Mouse (Mus musculus): ENCODE results near the gene Usp42. TPM values are rescaled to one million over a fixed set of nuclear protein-coding genes. Genes with fewer than 3 reads are reported as not detected.

Gene Usp42
- polyA plus RNA-seq, 1 experiment from 2014 or later: 29.1 TPM

GRCm38 (mm10) chr5:143698454-143698853, 33.6 kb downstream of the Usp42 start:
- H3K4me2 ChIP-seq (replicated peaks): no peak overlapping the region
- no peaks in the 10 kb centered on the region for H3K27me3 ChIP-seq (ENCODE audit: control insufficient read depth, insufficient read depth, low read length)
- 92% methylated on average over 4 of the region's 4 CpGs for WGBS
- DNase-seq (ENCODE audit: low spot score) (no peak), ATAC-seq (ENCODE audit: low FRiP score) (no peak)
- no peak overlapping the region for H3K4me3 ChIP-seq (replicated peaks; ENCODE audit: low read length)
- peaks cover 51% of the 10 kb centered on the region for H3K36me3 ChIP-seq (replicated peaks; ENCODE audit: control insufficient read depth, insufficient read depth)
- no peaks in the 10 kb centered on the region for H3K9me3 ChIP-seq (ENCODE audit: control insufficient read depth, low read length)
- no peaks in the 10 kb centered on the region for H3K4me1 ChIP-seq (replicated peaks; ENCODE audit: control insufficient read depth, insufficient read depth, low read length)
- H3K27ac ChIP-seq: no peak overlapping the region
- no peak overlapping the region for H3K9ac ChIP-seq

- no peak for DNase-seq (ENCODE audit: low spot score)
- Histone ChIP-seq H3K9me3 (ENCODE audit: control insufficient read depth, low read length) (no peaks in the 10 kb centered on the region), H3K27ac (no peak overlapping the region), H3K4me3 (replicated peaks; ENCODE audit: low read length) (no peak overlapping the region), H3K36me3 (replicated peaks; ENCODE audit: control insufficient read depth, insufficient read depth) (peaks cover 42% of the 10 kb centered on the region), H3K27me3 (ENCODE audit: control insufficient read depth, insufficient read depth, low read length) (no peaks in the 10 kb centered on the region), H3K9ac (no peak overlapping the region), H3K4me2 (replicated peaks) (no peak overlapping the region), H3K4me1 (replicated peaks; ENCODE audit: control insufficient read depth, insufficient read depth, low read length) (no peaks in the 10 kb centered on the region)
- WGBS: 63% methylated on average over 3 of the region's 3 CpGs
- no peak for ATAC-seq (ENCODE audit: low FRiP score)
Measured at GRCm38 (mm10) chr5:143696323-143696722, 35.8 kb downstream of the Usp42 start.

GRCm38 (mm10) chr5:143690926-143691325, 41.2 kb downstream of the Usp42 start:
- no peaks in the 10 kb centered on the region for H3K27me3 ChIP-seq (ENCODE audit: control insufficient read depth, insufficient read depth, low read length)
- no peaks in the 10 kb centered on the region for H3K9me3 ChIP-seq (ENCODE audit: control insufficient read depth, low read length)
- ATAC-seq (ENCODE audit: low FRiP score) (no peak), DNase-seq (ENCODE audit: low spot score) (no peak)
- H3K36me3 ChIP-seq (replicated peaks; ENCODE audit: control insufficient read depth, insufficient read depth): peaks cover 39% of the 10 kb centered on the region
- WGBS: 91% methylated on average over 5 of the region's 5 CpGs
- H3K4me2 ChIP-seq (replicated peaks): no peak overlapping the region
- no peaks in the 10 kb centered on the region for H3K4me1 ChIP-seq (replicated peaks; ENCODE audit: control insufficient read depth, insufficient read depth, low read length)
- H3K27ac ChIP-seq: no peak overlapping the region
- H3K4me3 ChIP-seq (replicated peaks; ENCODE audit: low read length): no peak overlapping the region
- H3K9ac ChIP-seq: no peak overlapping the region

GRCm38 (mm10) chr5:143690392-143690791, 41.7 kb downstream of the Usp42 start:
- no peak overlapping the region for H3K9ac ChIP-seq
- H3K27ac ChIP-seq: no peak overlapping the region
- DNase-seq (ENCODE audit: low spot score): no peak
- H3K4me2 ChIP-seq (replicated peaks): no peak overlapping the region
- H3K36me3 ChIP-seq (replicated peaks; ENCODE audit: control insufficient read depth, insufficient read depth): peaks cover 34% of the 10 kb centered on the region
- H3K4me1 ChIP-seq (replicated peaks; ENCODE audit: control insufficient read depth, insufficient read depth, low read length): no peaks in the 10 kb centered on the region
- 92% methylated on average over 9 of the region's 9 CpGs for WGBS
- H3K9me3 ChIP-seq (ENCODE audit: control insufficient read depth, low read length): no peaks in the 10 kb centered on the region
- no peak overlapping the region for H3K4me3 ChIP-seq (replicated peaks; ENCODE audit: low read length)
- no peak for ATAC-seq (ENCODE audit: low FRiP score)
- H3K27me3 ChIP-seq (ENCODE audit: control insufficient read depth, insufficient read depth, low read length): no peaks in the 10 kb centered on the region

- 98% methylated on average over 3 of the region's 3 CpGs for WGBS
- Histone ChIP-seq H3K27ac (no peak overlapping the region), H3K9ac (no peak overlapping the region), H3K4me2 (replicated peaks) (no peak overlapping the region), H3K4me3 (replicated peaks; ENCODE audit: low read length) (no peak overlapping the region), H3K4me1 (replicated peaks; ENCODE audit: control insufficient read depth, insufficient read depth, low read length) (no peaks in the 10 kb centered on the region), H3K9me3 (ENCODE audit: control insufficient read depth, low read length) (no peaks in the 10 kb centered on the region), H3K36me3 (replicated peaks; ENCODE audit: control insufficient read depth, insufficient read depth) (peaks cover 22% of the 10 kb centered on the region), H3K27me3 (ENCODE audit: control insufficient read depth, insufficient read depth, low read length) (no peaks in the 10 kb centered on the region)
- ATAC-seq (ENCODE audit: low FRiP score) (no peak), DNase-seq (ENCODE audit: low spot score) (no peak)
Measured at GRCm38 (mm10) chr5:143687589-143687988, 44.5 kb downstream of the Usp42 start.

GRCm38 (mm10) chr5:143686456-143686855, 45.6 kb downstream of the Usp42 start:
- DNase-seq (ENCODE audit: low spot score) (no peak), ATAC-seq (ENCODE audit: low FRiP score) (no peak)
- Histone ChIP-seq H3K27ac (no peak overlapping the region), H3K36me3 (replicated peaks; ENCODE audit: control insufficient read depth, insufficient read depth) (peaks cover 19% of the 10 kb centered on the region), H3K4me2 (replicated peaks) (no peak overlapping the region), H3K9ac (no peak overlapping the region), H3K4me1 (replicated peaks; ENCODE audit: control insufficient read depth, insufficient read depth, low read length) (no peaks in the 10 kb centered on the region), H3K27me3 (ENCODE audit: control insufficient read depth, insufficient read depth, low read length) (no peaks in the 10 kb centered on the region), H3K9me3 (ENCODE audit: control insufficient read depth, low read length) (no peaks in the 10 kb centered on the region), H3K4me3 (replicated peaks; ENCODE audit: low read length) (no peak overlapping the region)
- 93% methylated on average over 3 of the region's 3 CpGs for WGBS

DNA sequence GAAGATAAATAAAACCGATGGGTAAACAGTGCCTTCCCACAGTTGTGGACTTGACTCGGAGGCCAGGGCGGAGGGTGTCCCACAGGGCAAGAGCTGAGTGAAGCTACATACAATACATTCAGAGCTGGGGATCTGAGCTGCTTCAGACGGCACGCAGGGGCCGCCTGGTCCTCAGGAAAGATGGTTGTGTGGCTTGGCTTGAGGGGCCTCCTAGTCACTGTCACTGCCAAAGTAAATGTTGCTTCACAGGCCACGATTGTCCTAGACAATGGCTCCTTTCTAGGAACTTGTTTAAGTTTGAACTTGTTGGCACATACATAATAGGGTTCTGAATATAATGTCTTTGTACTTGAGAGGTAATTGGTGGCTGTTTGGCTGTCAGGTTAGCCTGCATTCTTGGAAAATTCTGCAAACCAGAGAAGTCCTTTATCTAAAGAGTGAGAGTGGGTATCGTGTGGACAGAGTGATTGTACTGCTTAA, 47.1 kb downstream of the Usp42 start:
- Histone ChIP-seq H3K4me2 (replicated peaks) (no peak overlapping the region), H3K36me3 (replicated peaks; ENCODE audit: control insufficient read depth, insufficient read depth) (peaks cover 19% of the 10 kb centered on the region), H3K9ac (no peak overlapping the region), H3K4me1 (replicated peaks; ENCODE audit: control insufficient read depth, insufficient read depth, low read length) (no peaks in the 10 kb centered on the region), H3K4me3 (replicated peaks; ENCODE audit: low read length) (no peak overlapping the region), H3K27me3 (ENCODE audit: control insufficient read depth, insufficient read depth, low read length) (no peaks in the 10 kb centered on the region), H3K27ac (no peak overlapping the region), H3K9me3 (ENCODE audit: control insufficient read depth, low read length) (no peaks in the 10 kb centered on the region)
- DNase-seq (ENCODE audit: low spot score): no peak
- 80% methylated on average over 8 of the region's 8 CpGs for WGBS
- no peak for ATAC-seq (ENCODE audit: low FRiP score)

- H3K4me3 ChIP-seq (replicated peaks; ENCODE audit: low read length): no peak overlapping the region
- H3K27ac ChIP-seq: no peak overlapping the region
- H3K9me3 ChIP-seq (ENCODE audit: control insufficient read depth, low read length): no peaks in the 10 kb centered on the region
- H3K9ac ChIP-seq: no peak overlapping the region
- DNase-seq (ENCODE audit: low spot score) (no peak), ATAC-seq (ENCODE audit: low FRiP score) (no peak)
- H3K27me3 ChIP-seq (ENCODE audit: control insufficient read depth, insufficient read depth, low read length): no peaks in the 10 kb centered on the region
- no peaks in the 10 kb centered on the region for H3K4me1 ChIP-seq (replicated peaks; ENCODE audit: control insufficient read depth, insufficient read depth, low read length)
- no peak overlapping the region for H3K4me2 ChIP-seq (replicated peaks)
- WGBS: 63% methylated on average over 6 of the region's 6 CpGs
- H3K36me3 ChIP-seq (replicated peaks; ENCODE audit: control insufficient read depth, insufficient read depth): peaks cover 19% of the 10 kb centered on the region
Measured at GRCm38 (mm10) chr5:143683696-143684095, 48.4 kb downstream of the Usp42 start.

GRCm38 (mm10) chr5:143679654-143680053, 52.4 kb downstream of the Usp42 start:
- no peaks in the 10 kb centered on the region for H3K4me1 ChIP-seq (replicated peaks; ENCODE audit: control insufficient read depth, insufficient read depth, low read length)
- H3K27ac ChIP-seq: no peak overlapping the region
- 81% methylated on average over 6 of the region's 6 CpGs for WGBS
- no peaks in the 10 kb centered on the region for H3K27me3 ChIP-seq (ENCODE audit: control insufficient read depth, insufficient read depth, low read length)
- no peaks in the 10 kb centered on the region for H3K9me3 ChIP-seq (ENCODE audit: control insufficient read depth, low read length)
- H3K4me3 ChIP-seq (replicated peaks; ENCODE audit: low read length): no peak overlapping the region
- ATAC-seq (ENCODE audit: low FRiP score): no peak
- no peaks in the 10 kb centered on the region for H3K36me3 ChIP-seq (replicated peaks; ENCODE audit: control insufficient read depth, insufficient read depth)
- no peak for DNase-seq (ENCODE audit: low spot score)
- H3K4me2 ChIP-seq (replicated peaks): no peak overlapping the region
- no peak overlapping the region for H3K9ac ChIP-seq

GRCm38 (mm10) chr5:143678634-143679271, 53.3 kb downstream of the Usp42 start:
- Histone ChIP-seq H3K4me2 (replicated peaks) (no peak overlapping the region), H3K27me3 (ENCODE audit: control insufficient read depth, insufficient read depth, low read length) (no peaks in the 10 kb centered on the region), H3K9me3 (ENCODE audit: control insufficient read depth, low read length) (no peaks in the 10 kb centered on the region), H3K9ac (no peak overlapping the region), H3K36me3 (replicated peaks; ENCODE audit: control insufficient read depth, insufficient read depth) (no peaks in the 10 kb centered on the region), H3K4me1 (replicated peaks; ENCODE audit: control insufficient read depth, insufficient read depth, low read length) (no peaks in the 10 kb centered on the region), H3K4me3 (replicated peaks; ENCODE audit: low read length) (no peak overlapping the region), H3K27ac (no peak overlapping the region)
- WGBS: 84% methylated on average over 6 of the region's 6 CpGs
- ATAC-seq (ENCODE audit: low FRiP score): no peak
- no peak for DNase-seq (ENCODE audit: low spot score)
